Comparison of ENCODE assay signal across 30 mouse cellular contexts in genomic region chr3:145242138-145242537, GRCm38 (mm10). TPM values are rescaled to one million over a fixed set of nuclear protein-coding genes. Genes with fewer than 3 reads are reported as not detected.
DNase-seq lines count a peak whose midpoint lies in the region; ATAC-seq lines count a peak whose summit lies in the region.
"Had no signal": no experiment of that assay in that cellular context is flagged by ENCODE, and none has a peak within 500 bp of the region (broad histone marks: within the 10 kb centered on the region; RNA-seq: fewer than 3 reads in every experiment).

No protein-coding gene starts in this region.

- peak; percentile 72 for ATAC-seq in limb, embryonic 12.5 days (ENCODE audit: insufficient number of reproducible peaks, insufficient read depth, low FRiP score, low TSS enrichment, low read depth)
- peak; percentile 84 for ATAC-seq in limb, embryonic 13.5 days (ENCODE audit: low FRiP score, low read depth)
- no peak for ATAC-seq in forebrain, embryonic 11.5 days (replicated peaks; ENCODE audit: low FRiP score)
- ATAC-seq: activated CD4-positive, CD25-positive, alpha-beta regulatory T cell, adult 4 months; CD4-positive, CD25-positive, alpha-beta regulatory T cell, adult 4 months; forebrain, embryonic 13.5 days; forebrain, embryonic 15.5 days; forebrain, postnatal 0 days; Patski had no signal

- peak overlapping the region; percentile 20; the same call in 1 of the 2 replicates for H3K27ac ChIP-seq in limb, embryonic 12.5 days
- no peak overlapping the region for H3K27ac ChIP-seq in limb, embryonic 10.5 days
- H3K27ac ChIP-seq in limb, embryonic 13.5 days = no peak overlapping the region
- H3K27ac ChIP-seq in forebrain, embryonic 11.5 days (ENCODE audit: low read depth, low read length) = no peak overlapping the region
- H3K27ac ChIP-seq: embryonic facial prominence, embryonic 12.5 days; forebrain, embryonic 10.5 days; forebrain, embryonic 13.5 days; forebrain, embryonic 15.5 days had no signal

- peaks cover 14% of the 10 kb centered on the region for H3K4me1 ChIP-seq in limb, embryonic 12.5 days (replicated peaks)
- peaks cover 16% of the 10 kb centered on the region; the same call in 1 of the 2 replicates for H3K4me1 ChIP-seq in limb, embryonic 10.5 days
- H3K4me1 ChIP-seq in limb, embryonic 13.5 days = peaks cover 28% of the 10 kb centered on the region
- H3K4me1 ChIP-seq in forebrain, embryonic 11.5 days (replicated peaks; ENCODE audit: control insufficient read depth, insufficient read depth, low read length) = no peaks in the 10 kb centered on the region
- H3K4me1 ChIP-seq: forebrain, embryonic 10.5 days; forebrain, embryonic 13.5 days; forebrain, embryonic 15.5 days had no signal

- H3K4me3 ChIP-seq in limb, embryonic 12.5 days (replicated peaks) = no peak overlapping the region
- H3K4me3 ChIP-seq in limb, embryonic 10.5 days = no peak overlapping the region
- H3K4me3 ChIP-seq in limb, embryonic 13.5 days = no peak overlapping the region
- H3K4me3 ChIP-seq in forebrain, embryonic 11.5 days (ENCODE audit: low read depth, low read length) = no peak overlapping the region
- H3K4me3 ChIP-seq: embryonic facial prominence, embryonic 12.5 days; embryonic facial prominence, embryonic 15.5 days; erythroblast, embryonic 14.5 days; forebrain, embryonic 10.5 days; forebrain, embryonic 13.5 days; forebrain, embryonic 15.5 days had no signal

- no peaks in the 10 kb centered on the region for H3K36me3 ChIP-seq in limb, embryonic 12.5 days
- H3K36me3 ChIP-seq in limb, embryonic 10.5 days = no peaks in the 10 kb centered on the region
- H3K36me3 ChIP-seq in limb, embryonic 13.5 days = no peaks in the 10 kb centered on the region
- no peaks in the 10 kb centered on the region for H3K36me3 ChIP-seq in forebrain, embryonic 11.5 days (ENCODE audit: control insufficient read depth, insufficient read depth, low read length)
- H3K36me3 ChIP-seq: embryonic facial prominence, embryonic 12.5 days; embryonic facial prominence, embryonic 15.5 days; forebrain, embryonic 10.5 days; forebrain, embryonic 15.5 days; G1E had no signal

- H3K9ac ChIP-seq in limb, embryonic 12.5 days (replicated peaks) = no peak overlapping the region
- no peak overlapping the region for H3K9ac ChIP-seq in limb, embryonic 13.5 days
- no peak overlapping the region for H3K9ac ChIP-seq in forebrain, embryonic 11.5 days (ENCODE audit: low read length)
- H3K9ac ChIP-seq: embryonic facial prominence, embryonic 12.5 days; embryonic facial prominence, embryonic 15.5 days; forebrain, embryonic 13.5 days; forebrain, embryonic 15.5 days; forebrain, postnatal 0 days had no signal

- WGBS in limb, embryonic 12.5 days = 21% methylated on average over 5 of the region's 5 CpGs
- WGBS in limb, embryonic 10.5 days = 75% methylated on average over 5 of the region's 5 CpGs
- 17% methylated on average over 5 of the region's 5 CpGs for WGBS in limb, embryonic 13.5 days
- 75% methylated on average over 5 of the region's 5 CpGs for WGBS in forebrain, embryonic 11.5 days

- H3K9me3 ChIP-seq in limb, embryonic 12.5 days = no peaks in the 10 kb centered on the region
- no peaks in the 10 kb centered on the region for H3K9me3 ChIP-seq in limb, embryonic 10.5 days (replicated peaks)
- H3K9me3 ChIP-seq in limb, embryonic 13.5 days = no peaks in the 10 kb centered on the region
- H3K9me3 ChIP-seq in forebrain, embryonic 11.5 days (ENCODE audit: control insufficient read depth, low read length) = no peaks in the 10 kb centered on the region
- H3K9me3 ChIP-seq: embryonic facial prominence, embryonic 12.5 days; embryonic facial prominence, embryonic 15.5 days; forebrain, embryonic 10.5 days; forebrain, embryonic 13.5 days; forebrain, embryonic 15.5 days; G1E had no signal

- no peak overlapping the region for H3K4me2 ChIP-seq in limb, embryonic 12.5 days
- no peak overlapping the region for H3K4me2 ChIP-seq in limb, embryonic 13.5 days (replicated peaks)
- no peak overlapping the region for H3K4me2 ChIP-seq in forebrain, embryonic 11.5 days (ENCODE audit: low read depth, low read length, severe bottlenecking)
- H3K4me2 ChIP-seq: embryonic facial prominence, embryonic 12.5 days; embryonic facial prominence, embryonic 15.5 days; forebrain, embryonic 13.5 days; forebrain, embryonic 15.5 days had no signal

- H3K27me3 ChIP-seq in limb, embryonic 12.5 days = no peaks in the 10 kb centered on the region
- no peaks in the 10 kb centered on the region for H3K27me3 ChIP-seq in limb, embryonic 10.5 days (ENCODE audit: low read depth, poor library complexity, severe bottlenecking)
- H3K27me3 ChIP-seq in limb, embryonic 13.5 days = no peaks in the 10 kb centered on the region
- H3K27me3 ChIP-seq in forebrain, embryonic 11.5 days (ENCODE audit: control insufficient read depth, insufficient read depth, low read length) = no peaks in the 10 kb centered on the region
- H3K27me3 ChIP-seq: CH12.LX; embryonic facial prominence, embryonic 12.5 days; embryonic facial prominence, embryonic 15.5 days; forebrain, embryonic 13.5 days; forebrain, embryonic 15.5 days had no signal

- peak; percentile 29 for DNase-seq in embryo, embryonic 11 days
- DNase-seq in embryo, embryonic 9.5 days (ENCODE audit: extremely low spot score) = no peak
- no peak for DNase-seq in limb, embryonic 10.5 days (ENCODE audit: low spot score)
- peak; percentile 24 for DNase-seq in mesoderm, embryonic 11.5 days (ENCODE audit: low read depth, low spot score)
- DNase-seq in forebrain, embryonic 11.5 days (ENCODE audit: low spot score) = no peak
- no peak for DNase-seq in left cerebral cortex, adult 8-10 months (ENCODE audit: low spot score in 2 of 2)
- DNase-seq: adrenal gland, adult 8-10 months; adrenal gland, postnatal 14 days; adrenal gland, postnatal 36 days; B cell, adult 2 months; cerebellum, adult 11-12 months; cerebellum, adult 2 months; cerebellum, adult 9-10 months; cerebellum, postnatal 10 days; cerebellum, postnatal 25 days; forebrain, postnatal 0 days had no signal

RNA-seq across cellular contexts. Expression of gene Col24a1, which starts 50.1 kb away (rescaled TPM):
- 2.0 and 2.7 TPM in 2 replicates for polyA plus RNA-seq in limb, embryonic 12.5 days (2016; fragmentation: Nextera tagmentation; extraction: Ambion mirVana)
- 0.73 and 1.0 TPM in 2 replicates for polyA plus RNA-seq in limb, embryonic 10.5 days (2016; fragmentation: Nextera tagmentation; extraction: Ambion mirVana)
- 10.2 and 12.8 TPM in 2 replicates for polyA plus RNA-seq in limb, embryonic 13.5 days (2015; fragmentation: Nextera tagmentation; extraction: Ambion mirVana)
- polyA plus RNA-seq in forebrain, embryonic 11.5 days (2014; fragmentation: Nextera tagmentation; extraction: Ambion mirVana) = 0.25 and 0.61 TPM in 2 replicates
- total RNA-seq in left cerebral cortex, adult 8-10 months (2022) = 1 to 10 TPM; 2.4 to 4.4 (median 2.7) TPM
- total RNA-seq: adrenal gland, adult 18-20 months; adrenal gland, adult 8-10 months; adrenal gland, postnatal 36 days; CH12.LX had no signal
- polyA plus RNA-seq: activated CD4-positive, CD25-positive, alpha-beta regulatory T cell, adult 4 months; CD4-positive, CD25-positive, alpha-beta regulatory T cell, adult 4 months; erythroblast, embryonic 14.5 days; G1E had no signal

Comparison
In these comparisons a context has a peak if more than half of its experiments do, and no peak if none do; other contexts are left out.
1. DNase-seq: peak in embryo, embryonic 11 days (single experiment) and mesoderm, embryonic 11.5 days (single experiment); none in embryo, embryonic 9.5 days (single experiment), limb, embryonic 10.5 days (single experiment), forebrain, embryonic 11.5 days (single experiment) and left cerebral cortex, adult 8-10 months (0 of 2).